Mouse (Mus musculus) MEL (cell line): Measurements from ENCODE around the gene Nrxn3. TPM values are rescaled to one million over a fixed set of nuclear protein-coding genes. Genes with fewer than 3 reads are reported as not detected.

Experiments used
- DNase-seq: peaks from one replicate; pipeline ENCODE4 v3.0.0; 2011; ENCODE audit warnings: low read depth, low spot score
- H3K27ac ChIP-seq: 2 replicates; pipeline ENCODE4 v1.5.1; 2012; ENCODE audit warnings: low read depth, mild to moderate bottlenecking, control low read depth, low read length, moderate library complexity; ENCODE audit not compliant: control insufficient read depth
- H3K27me3 ChIP-seq, 2 experiments: fragments of 150-350 bp in 1 of 2; sonication (generic) in 1 of 2; 2 replicates each; pipeline ENCODE4 v1.6.1; 2012; ENCODE audit warnings: low read length in 2 of 2, mild to moderate bottlenecking in 2 of 2, improper control_type of control experiment in 1 of 2, moderate library complexity in 1 of 2; ENCODE audit not compliant: insufficient read depth in 2 of 2, control insufficient read depth in 1 of 2
- H3K36me3 ChIP-seq, 2 experiments: 2 replicates each; pipeline ENCODE4 v1.6.1; 2012 to 2014; ENCODE audit warnings: low read length in 2 of 2, improper control_type of control experiment in 1 of 2, inconsistent platforms in 1 of 2, mild to moderate bottlenecking in 1 of 2; ENCODE audit not compliant: insufficient read depth in 2 of 2, control insufficient read depth in 1 of 2
- H3K4me1 ChIP-seq, 2 experiments: fragments of 150-350 bp in 1 of 2; sonication (generic) in 1 of 2; 2 replicates each; pipeline ENCODE4 v1.6.1; 2012; ENCODE audit warnings: low read length in 2 of 2, improper control_type of control experiment in 1 of 2, mild to moderate bottlenecking in 1 of 2; ENCODE audit not compliant: insufficient read depth in 2 of 2, control insufficient read depth in 1 of 2
- H3K4me3 ChIP-seq, 2 experiments: fragments of 150-350 bp in 1 of 2; sonication (generic) in 1 of 2; 2 replicates each; pipeline ENCODE4 v1.5.1; 2012; ENCODE audit warnings: low read depth in 2 of 2, low read length in 2 of 2, mild to moderate bottlenecking in 2 of 2, moderate library complexity in 2 of 2, control low read depth in 1 of 2, improper control_type of control experiment in 1 of 2; ENCODE audit not compliant: control insufficient read depth in 1 of 2, insufficient read depth in 1 of 2
- H3K79me2 ChIP-seq: 2 replicates; pipeline ENCODE4 v1.6.1; 2012; ENCODE audit warnings: mild to moderate bottlenecking, low read length, moderate library complexity; ENCODE audit not compliant: control insufficient read depth, poor library complexity, insufficient read depth
- H3K9ac ChIP-seq: 2 replicates; pipeline ENCODE4 v1.6.1; 2012; ENCODE audit warnings: low read depth, mild to moderate bottlenecking, control low read depth, low read length, moderate library complexity; ENCODE audit not compliant: control insufficient read depth, poor library complexity, severe bottlenecking
- H3K9me3 ChIP-seq: fragments of 150-350 bp; sonication (generic); replicated peaks from 2 replicates; pipeline ENCODE4 v1.6.1; 2012; ENCODE audit warnings: mild to moderate bottlenecking, low read length, improper control_type of control experiment, moderate library complexity; ENCODE audit not compliant: insufficient read depth
- BHLHE40 ChIP-seq: IDR thresholded peaks from 2 replicates; pipeline ENCODE4 v1.6.1; 2012; ENCODE audit warnings: low read depth, mild to moderate bottlenecking, inconsistent platforms, low read length, improper control_type of control experiment, borderline replicate concordance
- EP300 ChIP-seq, 2 experiments: IDR thresholded peaks; 2 replicates each; pipeline ENCODE4 v1.6.1; 2011; ENCODE audit warnings: improper control_type of control experiment in 2 of 2, low read length in 2 of 2, low read depth in 1 of 2, mild to moderate bottlenecking in 1 of 2
- MAFK ChIP-seq: IDR thresholded peaks from 2 replicates; pipeline ENCODE4 v1.6.1; 2011; ENCODE audit warnings: low read depth, mild to moderate bottlenecking, low read length, improper control_type of control experiment, borderline replicate concordance
- MAZ ChIP-seq: IDR thresholded peaks from 2 replicates; pipeline ENCODE4 v1.6.1; 2012; ENCODE audit warnings: low read depth, mild to moderate bottlenecking, inconsistent platforms, low read length, improper control_type of control experiment
- MEF2A ChIP-seq: IDR thresholded peaks from 2 replicates; pipeline ENCODE4 v1.6.1; 2014; ENCODE audit warnings: low read depth, mild to moderate bottlenecking, inconsistent platforms, low read length, improper control_type of control experiment; ENCODE audit not compliant: poor library complexity, insufficient replicate concordance, severe bottlenecking; ENCODE audit errors: extremely low read depth
- MXI1 ChIP-seq: IDR thresholded peaks from 2 replicates; pipeline ENCODE4 v1.6.1; 2011; ENCODE audit warnings: mild to moderate bottlenecking, low read depth, low read length, improper control_type of control experiment
- MYB ChIP-seq: IDR thresholded peaks from 2 replicates; pipeline ENCODE4 v1.6.1; 2011; ENCODE audit warnings: mild to moderate bottlenecking, low read depth, low read length, improper control_type of control experiment
- RAD21 ChIP-seq: IDR thresholded peaks from 2 replicates; pipeline ENCODE4 v1.6.1; 2011; ENCODE audit warnings: mild to moderate bottlenecking, low read depth, low read length, improper control_type of control experiment
- USF1 ChIP-seq: IDR thresholded peaks from 2 replicates; pipeline ENCODE4 v1.6.1; 2014; ENCODE audit warnings: low read depth, mild to moderate bottlenecking, inconsistent platforms, low read length, improper control_type of control experiment, moderate library complexity
- USF2 ChIP-seq, 2 experiments: IDR thresholded peaks; 2 replicates each; pipeline ENCODE4 v1.6.1; 2011 to 2012; ENCODE audit warnings: improper control_type of control experiment in 2 of 2, low read length in 2 of 2, borderline replicate concordance in 1 of 2, inconsistent platforms in 1 of 2, low read depth in 1 of 2, mild to moderate bottlenecking in 1 of 2; ENCODE audit not compliant: insufficient read depth in 1 of 2
- ZC3H11A ChIP-seq: IDR thresholded peaks from 2 replicates; pipeline ENCODE4 v1.6.1; 2012; ENCODE audit warnings: low read depth, mild to moderate bottlenecking, inconsistent platforms, low read length, improper control_type of control experiment
- ZMIZ1 ChIP-seq: IDR thresholded peaks from 2 replicates; pipeline ENCODE4 v1.6.1; 2012; ENCODE audit warnings: low read depth, mild to moderate bottlenecking, inconsistent platforms, low read length, improper control_type of control experiment, moderate library complexity
- polyA plus RNA-seq, 2 experiments: library from polyadenylated mRNA; stranded (reverse) in 1 of 2; unstranded in 1 of 2; fragments of >175 nt in 1 of 2; fragments of >200 nt in 1 of 2; gene quantifications; 2 replicates each; pipeline versions ENCODE4 v1.2.1 to v1.2.4; 2012; ENCODE audit warnings: low replicate concordance in 2 of 2, low read depth in 1 of 2; ENCODE audit not compliant: insufficient read length in 2 of 2, insufficient read depth in 1 of 2, missing spikeins in 1 of 2
- total RNA-seq: library from RNA; depleted of rRNA; stranded (reverse); fragments of 300-350 nt; gene quantifications from 2 replicates; pipeline ENCODE4 v1.2.3, GENCODE M21; 2012

Nrxn3 gene
- total and polyA plus RNA-seq, 3 experiments: not detected

GRCm38 (mm10) chr12:88939679-88940078 lies 217.0 kb downstream of the Nrxn3 start:
- Histone ChIP-seq H3K27ac (no peak overlapping the region), H3K27me3 (no peaks in the 10 kb centered on the region), H3K79me2 (no peaks in the 10 kb centered on the region), H3K4me1 (no peaks in the 10 kb centered on the region), H3K9me3 (no peaks in the 10 kb centered on the region), H3K4me3 (no peak overlapping the region), H3K36me3 (no peaks in the 10 kb centered on the region), H3K9ac (no peak overlapping the region)
- DNase-seq: no peak
- TF ChIP-seq MAZ: no peak
- TF ChIP-seq USF2 (IDR thresholded peaks at IDR 0.05; ENCODE audit: borderline replicate concordance in 1 of 2, insufficient read depth in 1 of 2, low read depth in 1 of 2, low read length in 2 of 2): no peak
- no peak for TF ChIP-seq ZC3H11A
- TF ChIP-seq RAD21: no peak
- TF ChIP-seq USF1: no peak
- no peak for TF ChIP-seq MAFK

GRCm38 (mm10) chr12:88944967-88945366 lies 222.3 kb downstream of the Nrxn3 start:
- Histone ChIP-seq H3K36me3 (no peaks in the 10 kb centered on the region), H3K79me2 (no peaks in the 10 kb centered on the region)
- TF ChIP-seq MAZ: no peak
- TF ChIP-seq, all 39 proteins: peak for 0
- Histone ChIP-seq H3K9ac (no peak overlapping the region), H3K4me1 (no peaks in the 10 kb centered on the region), H3K27ac (no peak overlapping the region), H3K27me3 (no peaks in the 10 kb centered on the region), H3K9me3 (no peaks in the 10 kb centered on the region), H3K4me3 (no peak overlapping the region)
- DNase-seq: no peak

DNA sequence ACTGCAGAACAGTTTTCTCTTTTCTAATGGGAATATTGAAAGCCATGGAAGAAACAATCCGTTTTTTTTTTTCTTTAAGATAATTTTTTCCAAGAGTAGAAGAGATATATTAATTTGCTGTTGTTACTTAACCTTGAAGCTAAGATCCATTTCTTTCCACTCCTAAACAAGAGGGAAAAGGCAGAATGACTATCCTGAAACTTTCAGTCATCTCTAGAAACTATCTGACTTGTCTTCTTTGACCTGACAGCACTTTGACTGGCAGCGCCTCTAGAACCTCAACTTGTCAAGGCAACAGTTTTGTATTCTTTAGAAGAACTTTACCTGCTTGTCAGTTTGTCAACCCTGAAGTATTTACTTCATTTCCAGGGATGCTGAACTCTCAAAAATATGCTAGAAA lies 227.2 kb downstream of the Nrxn3 start:
- Histone ChIP-seq H3K79me2 (no peaks in the 10 kb centered on the region), H3K27ac (no peak overlapping the region), H3K36me3 (no peaks in the 10 kb centered on the region), H3K27me3 (no peaks in the 10 kb centered on the region), H3K4me3 (no peak overlapping the region), H3K9ac (no peak overlapping the region), H3K9me3 (no peaks in the 10 kb centered on the region), H3K4me1 (no peaks in the 10 kb centered on the region)
- no peak for DNase-seq
- TF ChIP-seq MEF2A (no peak), MYB (no peak), BHLHE40 (no peak), MAZ (no peak), ZMIZ1 (no peak), MXI1 (no peak), EP300 (IDR thresholded peaks at IDR 0.05; ENCODE audit: low read depth in 1 of 2, low read length in 2 of 2) (no peak)
